Mouse (Mus musculus): Measurements from ENCODE around the gene Esp22.

GRCm38 (mm10) chr17:39076937-39077336, 18.2 kb upstream of the Esp22 start, which contains the start of gene Esp23:
- TF ChIP-seq CTCF (IDR thresholded peaks at IDR 0.05; ENCODE audit: low read depth, low read length) (no peak), GATA1 (IDR thresholded peaks at IDR 0.05; ENCODE audit: borderline replicate concordance, low read length) (no peak)

All from G1E (cell line).